Comparison of ENCODE assay signal across 21 mouse cellular contexts in genomic region chr1:36457388-36458014, GRCm38 (mm10). TPM values are rescaled to one million over a fixed set of nuclear protein-coding genes. Genes with fewer than 3 reads are reported as not detected.
A peak's percentile ranks its signal among the peaks of the same experiment; 100 is the strongest.
DNase-seq lines count a peak whose midpoint lies in the region; ATAC-seq and TF ChIP-seq lines count a peak whose summit lies in the region.
"Had no signal": no experiment of that assay in that cellular context is flagged by ENCODE, and none has a peak within 500 bp of the region (broad histone marks: within the 10 kb centered on the region; RNA-seq: fewer than 3 reads in every experiment).

No protein-coding gene starts in this region.

- no peak for ATAC-seq in heart, embryonic 13.5 days (ENCODE audit: extremely low read depth, insufficient number of reproducible peaks, low FRiP score, low TSS enrichment)
- peak; percentile 2; the same call in 1 of the 2 replicates for ATAC-seq in lung, embryonic 16.5 days (ENCODE audit: low read depth)
- ATAC-seq in granulocyte monocyte progenitor cell, adult 5-6 weeks (replicated peaks; ENCODE audit: poor library complexity, severe bottlenecking): 0 out of 2 replicates have a peak, but pooled peaks have one; percentile 4
- ATAC-seq: forebrain, embryonic 14.5 days; hindbrain, embryonic 16.5 days had no signal

- no peak for TF ChIP-seq CTCF in left cerebral cortex, adult 2 months (IDR thresholded peaks at IDR 0.05)
- TF ChIP-seq CTCF in kidney, adult 2 months (conservative IDR thresholded peaks at IDR 0.05; ENCODE audit: insufficient read depth, insufficient read length, low read depth, low read length): no peak

- DNase-seq in heart, adult 11 months: no peak
- no peak for DNase-seq in lung, postnatal 4 days
- DNase-seq in left cerebral cortex, adult 2 months (ENCODE audit: extremely low spot score in 1 of 2, low spot score in 2 of 2): no peak
- DNase-seq in kidney, adult 2 months: no peak
- no peak for DNase-seq in right cerebral cortex, postnatal 36 days (ENCODE audit: low spot score in 2 of 2)
- DNase-seq: adrenal gland, adult 8-10 months; B cell, adult 2 months; cerebellum, adult 11-12 months; cerebellum, postnatal 36 days; kidney, adult 8-10 months; layer of hippocampus, postnatal 36 days; left cerebral cortex, postnatal 4 days; thymus, adult 2 months had no signal

- intact Hi-C loops in left cerebral cortex, adult 2 months (cut with DNase I): no loop called here

- no peak for TF ChIP-seq POLR2A in kidney, adult 2 months (IDR thresholded peaks at IDR 0.05; ENCODE audit: low read depth, low read length)

- H3K36me3 ChIP-seq in heart, embryonic 13.5 days: no peaks in the 10 kb centered on the region
- no peaks in the 10 kb centered on the region for H3K36me3 ChIP-seq in lung, embryonic 16.5 days (ENCODE audit: control insufficient read depth, insufficient read depth, low read length)
- no peaks in the 10 kb centered on the region for H3K36me3 ChIP-seq in kidney, adult 2 months (ENCODE audit: control insufficient read depth, insufficient read depth, low read length)
- H3K36me3 ChIP-seq: embryonic facial prominence, embryonic 13.5 days; neural tube, embryonic 15.5 days had no signal

- H3K27me3 ChIP-seq in heart, embryonic 13.5 days (replicated peaks): no peaks in the 10 kb centered on the region
- H3K27me3 ChIP-seq in lung, embryonic 16.5 days (ENCODE audit: control insufficient read depth, insufficient read depth, low read depth, low read length): no peaks in the 10 kb centered on the region
- no peaks in the 10 kb centered on the region for H3K27me3 ChIP-seq in kidney, adult 2 months (replicated peaks; ENCODE audit: control insufficient read depth, insufficient read depth, low read length)
- H3K27me3 ChIP-seq: embryonic facial prominence, embryonic 13.5 days; neural tube, embryonic 15.5 days had no signal

- peaks cover 17% of the 10 kb centered on the region for H3K4me1 ChIP-seq in heart, embryonic 13.5 days
- H3K4me1 ChIP-seq in lung, embryonic 16.5 days (replicated peaks; ENCODE audit: control insufficient read depth, insufficient read depth, low read length): no peaks in the 10 kb centered on the region
- H3K4me1 ChIP-seq in kidney, adult 2 months (ENCODE audit: control insufficient read depth, insufficient read depth, low read length): no peaks in the 10 kb centered on the region
- H3K4me1 ChIP-seq: embryonic facial prominence, embryonic 13.5 days; neural tube, embryonic 15.5 days had no signal

- no peak overlapping the region for H3K9ac ChIP-seq in heart, embryonic 13.5 days
- H3K9ac ChIP-seq in lung, embryonic 16.5 days (ENCODE audit: low read length): no peak overlapping the region
- H3K9ac ChIP-seq: embryonic facial prominence, embryonic 13.5 days; liver, embryonic 14.5 days; neural tube, embryonic 15.5 days had no signal

- H3K27ac ChIP-seq in heart, embryonic 13.5 days (replicated peaks): peak overlapping the region; percentile 45; the same call in 1 of the 2 replicates
- no peak overlapping the region for H3K27ac ChIP-seq in lung, embryonic 16.5 days (ENCODE audit: low read length)
- H3K27ac ChIP-seq in left cerebral cortex, adult 2 months: no peak overlapping the region
- H3K27ac ChIP-seq in kidney, adult 2 months (ENCODE audit: insufficient read depth, low read depth, low read length): no peak overlapping the region
- H3K27ac ChIP-seq: embryonic facial prominence, embryonic 13.5 days; liver, embryonic 14.5 days; neural tube, embryonic 15.5 days had no signal

- H3K4me3 ChIP-seq in heart, embryonic 13.5 days: no peak overlapping the region
- H3K4me3 ChIP-seq in lung, embryonic 16.5 days (ENCODE audit: low read length): no peak overlapping the region
- H3K4me3 ChIP-seq in left cerebral cortex, adult 2 months: no peak overlapping the region
- no peak overlapping the region for H3K4me3 ChIP-seq in kidney, adult 2 months (ENCODE audit: insufficient read depth, low read depth, low read length)
- H3K4me3 ChIP-seq: embryonic facial prominence, embryonic 13.5 days; neural tube, embryonic 15.5 days had no signal

- no peaks in the 10 kb centered on the region for H3K9me3 ChIP-seq in heart, embryonic 13.5 days
- no peaks in the 10 kb centered on the region for H3K9me3 ChIP-seq in lung, embryonic 16.5 days (ENCODE audit: control insufficient read depth, low read length)
- H3K9me3 ChIP-seq: embryonic facial prominence, embryonic 13.5 days; neural tube, embryonic 15.5 days had no signal

- 17% methylated on average over 7 of the region's 7 CpGs for WGBS in heart, embryonic 13.5 days
- 16% methylated on average over 7 of the region's 7 CpGs for WGBS in lung, embryonic 16.5 days
- 28% methylated on average over 7 of the region's 7 CpGs for WGBS in kidney, adult 2 months

- no peak overlapping the region; the same call in 1 of the 2 replicates for H3K4me2 ChIP-seq in heart, embryonic 13.5 days
- H3K4me2 ChIP-seq in lung, embryonic 16.5 days (ENCODE audit: low read depth, low read length): no peak overlapping the region
- H3K4me2 ChIP-seq: embryonic facial prominence, embryonic 13.5 days; neural tube, embryonic 15.5 days had no signal

RNA-seq across cellular contexts. Expression of gene Lman2l, which starts 12.4 kb away (rescaled TPM):
- polyA plus RNA-seq in heart, embryonic 13.5 days (2015; fragmentation: Nextera tagmentation; extraction: Ambion mirVana): 44.2 and 49.5 TPM in 2 replicates
- 45.6 and 48.5 TPM in 2 replicates for polyA plus RNA-seq in lung, embryonic 16.5 days (2015; fragmentation: Nextera tagmentation; extraction: Ambion mirVana)
- total RNA-seq in granulocyte monocyte progenitor cell, adult 5-6 weeks (2014; fragmentation: Nextera tagmentation): 21.0 and 25.0 TPM in 2 replicates
- 5.9 and 6.3 TPM in 2 replicates for total RNA-seq in granulocyte monocyte progenitor cell, adult 5-6 weeks (2017)
- total RNA-seq in left cerebral cortex, adult 2 months (2021): 10 to 100 TPM; 43.5 to 51.0 TPM
- 26.0 and 28.7 TPM in 2 replicates for polyA plus RNA-seq in kidney, adult 2 months (2012; rRNA removed)

RNA-seq across cellular contexts. Expression of gene Cnnm4, which starts 13.9 kb away (rescaled TPM):
- 6.3 and 6.7 TPM in 2 replicates for polyA plus RNA-seq in heart, embryonic 13.5 days (2015; fragmentation: Nextera tagmentation; extraction: Ambion mirVana)
- polyA plus RNA-seq in lung, embryonic 16.5 days (2015; fragmentation: Nextera tagmentation; extraction: Ambion mirVana): 12.3 and 13.0 TPM in 2 replicates
- total RNA-seq in granulocyte monocyte progenitor cell, adult 5-6 weeks (2014; fragmentation: Nextera tagmentation): 7.6 and 14.1 TPM in 2 replicates
- total RNA-seq in granulocyte monocyte progenitor cell, adult 5-6 weeks (2017): 4.4 and 6.1 TPM in 2 replicates
- total RNA-seq in left cerebral cortex, adult 2 months (2021): 10 to 100 TPM; 13.2 to 13.8 TPM
- 14.3 and 15.9 TPM in 2 replicates for polyA plus RNA-seq in kidney, adult 2 months (2012; rRNA removed)

RNA-seq across cellular contexts. Expression of gene Cnnm3, which starts 54.2 kb away (rescaled TPM):
- 2.0 and 2.4 TPM in 2 replicates for polyA plus RNA-seq in heart, embryonic 13.5 days (2015; fragmentation: Nextera tagmentation; extraction: Ambion mirVana)
- polyA plus RNA-seq in lung, embryonic 16.5 days (2015; fragmentation: Nextera tagmentation; extraction: Ambion mirVana): 3.5 and 4.4 TPM in 2 replicates
- 14.7 and 28.8 TPM in 2 replicates for total RNA-seq in granulocyte monocyte progenitor cell, adult 5-6 weeks (2014; fragmentation: Nextera tagmentation)
- total RNA-seq in granulocyte monocyte progenitor cell, adult 5-6 weeks (2017): 9.3 and 14.4 TPM in 2 replicates
- 10 to 100 TPM; 29.8 to 34.9 TPM for total RNA-seq in left cerebral cortex, adult 2 months (2021)
- polyA plus RNA-seq in kidney, adult 2 months (2012; rRNA removed): 19.8 and 29.5 TPM in 2 replicates
